Mouse (Mus musculus): ENCODE data around the gene Gcnt7.

Gene Gcnt7

DNA sequence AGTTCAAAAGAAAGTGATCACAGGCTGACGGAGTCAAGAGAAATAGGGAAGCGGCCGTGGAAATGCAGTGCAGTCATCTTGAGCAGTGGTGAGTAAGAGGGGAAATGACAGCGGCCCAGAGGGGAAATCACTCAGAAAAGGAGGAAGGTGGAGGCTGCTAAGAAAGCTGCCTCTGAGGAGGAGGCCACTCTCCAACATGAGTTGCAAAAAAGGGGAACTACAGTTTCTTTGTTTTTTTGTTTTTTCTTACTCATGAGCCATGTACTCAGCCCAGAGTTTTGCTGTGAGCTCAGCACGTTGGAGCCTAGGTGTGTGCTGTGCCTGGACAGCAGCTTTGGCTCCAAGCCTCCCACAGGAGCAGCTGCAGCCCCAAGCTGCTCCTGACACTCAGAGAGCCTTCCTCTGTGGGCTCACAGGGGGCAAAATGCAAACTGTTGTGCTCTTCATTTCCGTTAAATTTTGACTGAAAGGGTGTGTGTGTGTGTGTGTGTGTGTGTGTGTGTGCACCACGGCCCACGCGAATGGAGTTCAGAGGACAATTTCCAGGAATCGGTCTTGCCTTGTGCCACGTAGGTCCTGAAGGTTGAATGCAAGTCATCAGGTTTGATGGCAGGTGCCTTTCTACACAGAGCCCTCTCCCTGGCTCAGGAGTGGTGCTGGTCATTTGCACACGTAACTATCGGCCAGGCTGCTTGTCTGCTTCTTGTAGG lies 57.1 kb downstream of the Gcnt7 start:
- DNase-seq, result no peak
